Mouse (Mus musculus) ES-Bruce4 (cell line): ENCODE data around the gene Med11. TPM values are rescaled to one million over a fixed set of nuclear protein-coding genes. Genes with fewer than 3 reads are reported as not detected.
"Not testable (repeated sequence)": the region's sequence is repeated elsewhere in the genome, so short reads cannot be mapped to it uniquely, and the experiment has no call there.

Experiments
- H3K27ac ChIP-seq: 2 replicates; pipeline ENCODE4 v1.5.1; 2012; ENCODE audit warnings: low read length, inconsistent platforms; ENCODE audit not compliant: insufficient read depth
- H3K27me3 ChIP-seq: 2 replicates; pipeline ENCODE4 v1.6.1; 2012; ENCODE audit warnings: mild to moderate bottlenecking, low read length, inconsistent platforms; ENCODE audit not compliant: control insufficient read depth, poor library complexity, insufficient read depth, severe bottlenecking
- H3K36me3 ChIP-seq: 2 replicates; pipeline ENCODE4 v1.6.1; 2012; ENCODE audit warnings: inconsistent platforms, mild to moderate bottlenecking, low read length, moderate library complexity; ENCODE audit not compliant: control insufficient read depth, poor library complexity, insufficient read depth, severe bottlenecking
- H3K4me1 ChIP-seq: one replicate; pipeline ENCODE4 v1.8.1; 2011; ENCODE audit warnings: low read length; ENCODE audit not compliant: control insufficient read depth, insufficient read depth
- H3K4me3 ChIP-seq: 2 replicates; pipeline ENCODE4 v1.5.1; 2011; ENCODE audit warnings: low read depth, mild to moderate bottlenecking, low read length
- H3K9ac ChIP-seq: 2 replicates; pipeline ENCODE4 v1.6.1; 2012; ENCODE audit warnings: low read depth, mild to moderate bottlenecking, inconsistent platforms; ENCODE audit not compliant: poor library complexity, severe bottlenecking
- H3K9me3 ChIP-seq: replicated peaks from 2 replicates; pipeline ENCODE4 v1.6.1; 2012; ENCODE audit warnings: mild to moderate bottlenecking, low read length, inconsistent platforms; ENCODE audit not compliant: control insufficient read depth, poor library complexity, insufficient read depth, severe bottlenecking
- CTCF ChIP-seq: IDR thresholded peaks from one replicate; pipeline ENCODE4 v1.8.1; 2011; ENCODE audit warnings: low read depth, low read length
- EP300 ChIP-seq: IDR thresholded peaks from 2 replicates; pipeline ENCODE4 v1.6.1; 2011; ENCODE audit warnings: low read depth, low read length; ENCODE audit not compliant: insufficient read depth
- POLR2A ChIP-seq: IDR thresholded peaks from one replicate; pipeline ENCODE4 v1.8.1; 2011; ENCODE audit warnings: low read length; ENCODE audit not compliant: insufficient read depth
- polyA plus RNA-seq: library from polyadenylated mRNA; stranded (reverse); fragments of >200 nt; gene quantifications from 2 replicates; pipeline ENCODE4 v1.2.4, GENCODE M21; 2011; ENCODE audit warnings: low read depth; ENCODE audit not compliant: missing spikeins, insufficient read depth, insufficient read length

Gene Med11
- polyA plus RNA-seq, 1 experiment: 26.9 TPM

DNA sequence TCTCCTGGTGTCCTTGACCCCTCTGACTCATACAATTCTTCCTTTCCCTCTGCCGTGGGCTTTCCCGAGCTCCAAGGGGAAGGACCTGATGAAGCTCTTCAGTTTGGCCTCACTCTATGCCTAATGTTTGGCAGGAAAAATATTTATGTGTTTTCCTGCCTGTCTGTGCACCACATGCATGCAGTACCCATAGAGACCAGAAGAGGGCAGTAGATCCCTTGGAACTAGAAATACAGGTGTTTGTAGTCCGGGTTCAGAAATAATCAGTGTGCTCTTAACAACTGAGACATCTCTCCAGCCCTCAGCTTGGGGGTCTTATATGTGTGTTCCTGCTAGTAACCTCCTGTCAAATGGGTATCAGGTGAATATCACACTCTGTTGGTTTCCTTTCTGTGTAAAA, 37.8 kb upstream of the Med11 start:
- H3K4me1 ChIP-seq: no peaks in the 10 kb centered on the region

GRCm38 (mm10) chr11:70418199-70418598, 33.5 kb upstream of the Med11 start:
- Histone ChIP-seq H3K27me3 (no peaks in the 10 kb centered on the region), H3K27ac (no peak overlapping the region), H3K9ac (no peak overlapping the region), H3K4me1 (no peaks in the 10 kb centered on the region), H3K9me3 (no peaks in the 10 kb centered on the region), H3K36me3 (no peaks in the 10 kb centered on the region), H3K4me3 (no peak overlapping the region)
- TF ChIP-seq POLR2A (no peak), EP300 (no peak), CTCF (no peak)

More for the DNA sequence above, 37.8 kb upstream of the Med11 start:
- H3K9me3 ChIP-seq: no peaks in the 10 kb centered on the region
- TF ChIP-seq CTCF (peak; percentile 9), EP300 (no peak)
- H3K27ac ChIP-seq: no peak overlapping the region
- H3K36me3 ChIP-seq: no peaks in the 10 kb centered on the region
- no peak overlapping the region for H3K4me3 ChIP-seq
- no peaks in the 10 kb centered on the region for H3K27me3 ChIP-seq
- no peak overlapping the region for H3K9ac ChIP-seq

DNA sequence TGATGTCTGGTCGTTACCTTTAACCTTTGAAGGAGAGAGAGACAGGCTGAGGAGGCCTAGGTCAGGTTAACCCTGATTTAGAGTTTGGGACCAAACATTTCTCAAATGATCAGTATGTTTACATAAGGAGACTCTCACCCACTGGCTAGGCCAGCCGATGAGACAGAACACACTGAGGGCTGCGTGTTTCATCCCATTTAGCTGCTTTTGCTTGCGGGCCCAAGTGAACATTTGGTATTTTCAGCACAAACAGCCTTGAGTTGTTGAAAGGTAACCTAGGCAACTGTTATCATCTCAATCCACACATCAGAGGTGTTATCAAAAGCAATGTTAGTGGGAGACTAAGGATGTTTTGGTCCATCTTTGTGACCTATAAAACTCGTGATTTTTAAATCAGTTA, 32.2 kb upstream of the Med11 start:
- Histone ChIP-seq H3K4me1 (no peaks in the 10 kb centered on the region), H3K4me3 (no peak overlapping the region), H3K36me3 (no peaks in the 10 kb centered on the region), H3K9ac (no peak overlapping the region), H3K27ac (no peak overlapping the region), H3K9me3 (no peaks in the 10 kb centered on the region), H3K27me3 (no peaks in the 10 kb centered on the region)
- no peak for TF ChIP-seq POLR2A

DNA sequence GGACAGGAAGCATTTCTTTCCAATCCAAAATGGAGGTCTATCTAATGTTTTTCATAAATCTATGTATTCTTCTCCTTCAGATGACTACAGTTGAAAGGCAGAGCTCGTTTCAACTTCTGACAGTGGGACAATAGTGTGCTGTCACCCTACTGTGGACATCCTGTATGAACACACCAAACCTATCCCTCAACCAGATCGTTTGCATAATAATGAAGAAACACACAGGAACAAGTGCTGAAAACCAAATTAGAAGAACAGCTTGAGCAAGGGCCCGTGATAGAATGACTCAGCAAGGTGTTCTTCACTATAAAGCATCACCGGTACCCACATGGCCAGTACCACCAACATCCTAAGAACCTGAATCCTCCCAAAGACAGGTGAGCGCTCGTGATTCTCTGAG, 25.1 kb upstream of the Med11 start:
- H3K4me3 ChIP-seq, H3K9ac ChIP-seq, H3K27me3 ChIP-seq, H3K36me3 ChIP-seq, H3K9me3 ChIP-seq, H3K27ac ChIP-seq, H3K4me1 ChIP-seq: not testable (repeated sequence)

GRCm38 (mm10) chr11:70431574-70431973, 20.1 kb upstream of the Med11 start:
- Histone ChIP-seq H3K36me3 (peaks cover 6% of the 10 kb centered on the region), H3K27ac (no peak overlapping the region), H3K9me3 (no peaks in the 10 kb centered on the region), H3K27me3 (no peaks in the 10 kb centered on the region), H3K4me1 (no peaks in the 10 kb centered on the region), H3K9ac (0 out of 2 replicates have a peak overlapping the region, but pooled peaks have one; percentile 0), H3K4me3 (peak overlapping the region; percentile 12; the same call in 1 of the 2 replicates)
- TF ChIP-seq EP300 (no peak), CTCF (no peak), POLR2A (no peak)

- TF ChIP-seq CTCF (peak; percentile 42), EP300 (0 out of 2 replicates have a peak, but pooled peaks have one; percentile 64), POLR2A (peak; percentile 57)
- no peaks in the 10 kb centered on the region for H3K9me3 ChIP-seq
- peak within 1 kb of the TSS; percentile 86 for H3K9ac ChIP-seq
- no peak within 1 kb of the TSS for H3K27ac ChIP-seq
- H3K27me3 ChIP-seq: no peaks in the 10 kb centered on the region
- H3K4me3 ChIP-seq: peak within 1 kb of the TSS; percentile 68
- H3K4me1 ChIP-seq: no peaks in the 10 kb centered on the region
- H3K36me3 ChIP-seq: peaks cover 12% of the 10 kb centered on the region
Measured at GRCm38 (mm10) chr11:70432048-70432894, 19.4 kb upstream of the Med11 start, which contains the start of gene Arrb2. TSS of gene Arrb2 (plus strand) at chr11:70432635.
